Mouse (Mus musculus): ENCODE measurements around the gene Nfrkb.

The Nfrkb gene

GRCm38 (mm10) chr9:31422143-31422542, 36.2 kb downstream of the Nfrkb start:
- DNase-seq (ENCODE audit: low read depth, low spot score): no peak

GRCm38 (mm10) chr9:31428971-31429370, 43.0 kb downstream of the Nfrkb start:
- no peak for DNase-seq (ENCODE audit: low read depth, low spot score)

- DNase-seq (ENCODE audit: low read depth, low spot score): no peak
Observed at GRCm38 (mm10) chr9:31430011-31430410, 44.0 kb downstream of the Nfrkb start.

- no peak for DNase-seq (ENCODE audit: low read depth, low spot score)
Observed at GRCm38 (mm10) chr9:31431751-31432150, 45.8 kb downstream of the Nfrkb start.

GRCm38 (mm10) chr9:31432336-31432975, 46.5 kb downstream of the Nfrkb start:
- DNase-seq (ENCODE audit: low read depth, low spot score): no peak

- no peak for DNase-seq (ENCODE audit: low read depth, low spot score)
Observed at GRCm38 (mm10) chr9:31433431-31433830, 47.4 kb downstream of the Nfrkb start.

GRCm38 (mm10) chr9:31435415-31435814, 49.4 kb downstream of the Nfrkb start:
- no peak for DNase-seq (ENCODE audit: low read depth, low spot score)

- DNase-seq (ENCODE audit: low read depth, low spot score): no peak
Observed at GRCm38 (mm10) chr9:31437861-31438260, 51.9 kb downstream of the Nfrkb start.

- DNase-seq (ENCODE audit: low read depth, low spot score): no peak
Observed at GRCm38 (mm10) chr9:31438834-31439233, 52.8 kb downstream of the Nfrkb start.

- no peak for DNase-seq (ENCODE audit: low read depth, low spot score)
Observed at GRCm38 (mm10) chr9:31439341-31439740, 53.3 kb downstream of the Nfrkb start.

GRCm38 (mm10) chr9:31440366-31440765, 54.4 kb downstream of the Nfrkb start:
- no peak for DNase-seq (ENCODE audit: low read depth, low spot score)

GRCm38 (mm10) chr9:31441487-31441886, 55.5 kb downstream of the Nfrkb start:
- DNase-seq (ENCODE audit: low read depth, low spot score): no peak

- no peak for DNase-seq (ENCODE audit: low read depth, low spot score)
Observed at GRCm38 (mm10) chr9:31444236-31444635, 58.2 kb downstream of the Nfrkb start.

- DNase-seq (ENCODE audit: low read depth, low spot score): no peak
Observed at GRCm38 (mm10) chr9:31449145-31449772, 63.3 kb downstream of the Nfrkb start.

GRCm38 (mm10) chr9:31452166-31452565, 66.2 kb downstream of the Nfrkb start:
- no peak for DNase-seq (ENCODE audit: low read depth, low spot score)

GRCm38 (mm10) chr9:31454356-31454755, 68.4 kb downstream of the Nfrkb start:
- no peak for DNase-seq (ENCODE audit: low read depth, low spot score)

- no peak for DNase-seq (ENCODE audit: low read depth, low spot score)
Observed at GRCm38 (mm10) chr9:31463190-31463589, 77.2 kb downstream of the Nfrkb start.

GRCm38 (mm10) chr9:31463692-31464474, 77.9 kb downstream of the Nfrkb start, which contains the start of gene Tmem45b:
Gene Tmem45b (minus strand): TSS chr9:31464462.
- DNase-seq (ENCODE audit: low read depth, low spot score): no peak

Measured in retina, postnatal 7 days (tissue).